Mouse (Mus musculus) C2C12 (cell line): ENCODE measurements around the gene Gm20388.

Experiments used
- CEBPB ChIP-seq: IDR thresholded peaks from one replicate; pipeline ENCODE4 v1.6.1; 2011; ENCODE audit warnings: low read depth, mild to moderate bottlenecking, control low read depth, moderate library complexity
- CTCF ChIP-seq: IDR thresholded peaks from one replicate; pipeline ENCODE4 v1.5.1; 2011; ENCODE audit not compliant: control insufficient read depth, insufficient read depth, insufficient read length
- FOSL1 ChIP-seq: IDR thresholded peaks from one replicate; pipeline ENCODE4 v1.8.0; 2011; ENCODE audit warnings: mild to moderate bottlenecking, low read length; ENCODE audit not compliant: poor library complexity, insufficient read depth, severe bottlenecking
- MAX ChIP-seq: IDR thresholded peaks from one replicate; pipeline ENCODE4 v1.6.1; 2011; ENCODE audit warnings: mild to moderate bottlenecking, control low read depth
- MYOD1 ChIP-seq: IDR thresholded peaks from one replicate; pipeline ENCODE4 v1.6.1; 2011; ENCODE audit warnings: low read depth; ENCODE audit not compliant: control insufficient read depth, insufficient read length
- MYOG ChIP-seq: IDR thresholded peaks from one replicate; pipeline ENCODE4 v1.6.1; 2011; ENCODE audit not compliant: control insufficient read depth, insufficient read length; ENCODE audit errors: extremely low read depth
- USF1 ChIP-seq: IDR thresholded peaks from one replicate; pipeline ENCODE4 v1.6.1; 2011; ENCODE audit warnings: low read depth, mild to moderate bottlenecking, control low read depth, moderate library complexity

DNA sequence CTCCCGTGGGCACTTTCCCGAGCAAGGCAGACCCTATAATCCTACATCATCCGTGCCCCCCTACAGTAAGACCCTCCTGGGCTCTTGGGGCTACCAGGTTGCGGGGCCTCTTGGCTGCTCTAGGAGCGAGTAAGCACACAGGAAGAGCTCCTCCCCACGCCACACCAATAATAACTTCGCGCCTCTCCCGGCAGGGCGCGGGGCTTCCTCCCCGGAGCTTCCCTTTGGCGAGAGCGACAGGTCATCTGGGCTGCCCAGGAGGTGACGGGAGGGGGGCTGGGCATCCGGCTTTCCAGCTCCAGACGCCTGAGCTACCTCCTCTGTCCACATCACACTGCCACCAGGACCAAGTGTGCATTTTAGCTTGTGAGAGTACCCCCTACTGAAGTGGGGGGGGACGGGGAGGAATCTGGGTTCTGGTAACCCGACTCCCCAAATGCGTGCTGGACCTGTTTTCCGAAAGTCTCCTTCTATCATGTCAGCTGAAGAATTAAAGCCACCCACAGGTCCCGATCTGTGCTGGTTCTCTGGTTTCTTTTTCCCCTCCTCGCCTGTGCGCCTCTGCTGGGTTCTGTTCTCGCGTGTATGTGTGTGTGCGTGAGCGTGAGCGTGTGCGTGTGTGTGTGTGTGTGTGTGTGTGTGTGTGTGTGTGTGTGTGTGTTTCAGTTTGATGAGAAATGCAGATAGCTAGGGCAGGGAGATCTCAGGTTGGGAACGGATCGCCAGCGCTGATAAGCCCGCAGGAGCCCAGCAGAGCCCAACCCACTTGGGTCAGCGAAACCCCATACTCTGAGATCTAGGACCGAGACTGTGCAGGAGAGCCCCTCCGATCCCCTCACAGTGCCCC is 2372.9 kb downstream of the Gm20388 start:
- no peak for TF ChIP-seq CTCF
- TF ChIP-seq MAX = no peak
- no peak for TF ChIP-seq CEBPB
- no peak for TF ChIP-seq MYOG
- TF ChIP-seq USF1 = no peak
- no peak for TF ChIP-seq FOSL1
- TF ChIP-seq MYOD1 = no peak
